Mouse (Mus musculus) small intestine, adult 10 weeks (tissue): ENCODE measurements around the gene Hs3st2. TPM values are rescaled to one million over a fixed set of nuclear protein-coding genes. Genes with fewer than 3 reads are reported as not detected.

ENCODE experiments used
- polyA plus RNA-seq: library from polyadenylated mRNA; stranded (reverse); fragments of 350-450 nt; fragmentation: Illumina TruSeq; extraction: RNeasy Lipid Tissue Mini Kit (QIAGEN cat#74804); gene quantifications from one replicate; pipeline ENCODE4 v1.2.3, GENCODE M21; 2014; ENCODE audit warnings: low replicate concordance

Hs3st2 gene
- not detected for polyA plus RNA-seq

GRCm38 (mm10) chr7:121391225-121391983, at the start of gene Hs3st2:
Gene Hs3st2, plus strand, starts transcription at chr7:121391859.

